Mouse (Mus musculus) CD8-positive naive resting alpha-beta T cell, adult 57 days (primary cell): ENCODE results near the gene Nat8f7. TPM values are rescaled to one million over a fixed set of nuclear protein-coding genes. Genes with fewer than 3 reads are reported as not detected.

Experiments
- total RNA-seq: library from RNA; stranded (reverse); gene quantifications from one replicate; pipeline ENCODE4 v1.2.4, GENCODE M21; 2023

Nat8f7 gene
- not detected for total RNA-seq

DNA sequence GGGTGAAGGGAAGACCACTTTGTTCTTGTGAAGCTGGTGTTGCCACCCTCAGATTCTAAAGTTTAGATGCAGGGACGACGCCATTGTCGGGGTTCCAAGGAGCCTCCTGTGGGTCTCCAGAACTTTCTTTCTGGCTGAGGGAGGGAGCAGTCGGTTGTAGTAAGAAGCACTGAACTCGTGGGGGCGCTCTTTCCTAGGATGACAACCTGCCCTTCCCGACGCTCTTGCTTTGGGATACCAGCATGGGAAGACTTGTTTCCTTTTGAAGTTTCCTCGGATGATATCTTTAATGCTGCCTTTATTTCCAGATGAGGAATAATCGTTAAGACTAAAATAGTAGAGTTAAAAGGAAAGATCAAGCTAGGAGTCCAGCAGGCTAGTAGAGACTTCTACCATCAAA, at the start of gene Nat8f7:
Gene Nat8f7, minus strand, starts transcription at position 101 of the 400 bp plus-strand sequence.

Other genes starting within 250 kb of the Nat8f7 start
- gene Fbxo41, start 210.2 kb downstream of the Nat8f7 start, total RNA-seq: not detected
- gene Egr4, start 199.6 kb downstream of the Nat8f7 start, total RNA-seq: not detected
- gene Alms1, start 125.7 kb downstream of the Nat8f7 start, total RNA-seq: 2.6 TPM
- gene Nat8f3, start 52.5 kb upstream of the Nat8f7 start, total RNA-seq: not detected
- gene Nat8f6, start 107.7 kb upstream of the Nat8f7 start, total RNA-seq: not detected
- gene Nat8f5, start 107.8 kb upstream of the Nat8f7 start, total RNA-seq: not detected
- not detected for gene Nat8, start 118.9 kb upstream of the Nat8f7 start, total RNA-seq
- gene Nat8f2, start 156.0 kb upstream of the Nat8f7 start, total RNA-seq: 0.70 TPM
- 2.5 TPM for gene Nat8f4, start 191.7 kb upstream of the Nat8f7 start, total RNA-seq
- gene Tprkb, start 198.7 kb upstream of the Nat8f7 start, total RNA-seq: 22.4 TPM
- gene Nat8f1, start 202.5 kb upstream of the Nat8f7 start, total RNA-seq: 4.9 TPM
- gene Dusp11, start 248.5 kb upstream of the Nat8f7 start, total RNA-seq: 239 TPM